Mouse (Mus musculus) intestine, embryonic 14.5 days (tissue): Measurements from ENCODE around the gene Nrp1. TPM values are rescaled to one million over a fixed set of nuclear protein-coding genes. Genes with fewer than 3 reads are reported as not detected.

ENCODE experiments used
- ATAC-seq: fragments of 200-750 bp; cut with Nextera tagmentation; replicated peaks from 2 replicates; pipeline ENCODE4 v1.8.0; 2017; ENCODE audit warnings: low read depth, moderate number of reproducible peaks, moderate TSS enrichment, moderate library complexity; ENCODE audit not compliant: low FRiP score, low TSS enrichment
- DNase-seq: peaks from one replicate; pipeline ENCODE4 v3.0.0-alpha.2; 2018; ENCODE audit warnings: low spot score
- H3K27ac ChIP-seq: fragments of 300-500 bp; sonication (generic); 2 replicates; pipeline ENCODE4 v1.5.1; 2014; ENCODE audit warnings: low read depth, mild to moderate bottlenecking, control low read depth
- H3K27me3 ChIP-seq: fragments of 300-500 bp; sonication (generic); replicated peaks from 2 replicates; pipeline ENCODE4 v1.6.1; 2014; ENCODE audit warnings: low read length, control low read depth; ENCODE audit not compliant: control insufficient read depth, insufficient read depth
- H3K36me3 ChIP-seq: fragments of 300-500 bp; sonication (generic); 2 replicates; pipeline ENCODE4 v1.6.1; 2014; ENCODE audit warnings: low read length, control low read depth; ENCODE audit not compliant: control insufficient read depth, insufficient read depth
- H3K4me1 ChIP-seq: fragments of 300-500 bp; sonication (generic); replicated peaks from 2 replicates; pipeline ENCODE4 v1.6.1; 2014; ENCODE audit warnings: low read length, control low read depth, mixed read lengths; ENCODE audit not compliant: control insufficient read depth, insufficient read depth
- H3K4me2 ChIP-seq: fragments of 300-500 bp; sonication (generic); 2 replicates; pipeline ENCODE4 v1.6.1; 2014; ENCODE audit warnings: low read length
- H3K4me3 ChIP-seq: fragments of 300-500 bp; sonication (generic); 2 replicates; pipeline ENCODE4 v1.5.1; 2014; ENCODE audit warnings: low read depth, low read length, control low read depth, mixed read lengths
- H3K9ac ChIP-seq: fragments of 300-500 bp; sonication (generic); 2 replicates; pipeline ENCODE4 v1.6.1; 2014; ENCODE audit warnings: mild to moderate bottlenecking, low read length
- H3K9me3 ChIP-seq: fragments of 300-500 bp; sonication (generic); 2 replicates; pipeline ENCODE4 v1.6.1; 2016; ENCODE audit warnings: low read length, control low read depth; ENCODE audit not compliant: control insufficient read depth
- WGBS: fragments of 180-500 bp; shearing (Covaris S2); extraction: QIAGEN DNeasy Blood & Tissue Kit; methylation state at CpG from one replicate; pipeline ENCODE4 v1.1.7; 2014; 5-methylcytosine and 5-hydroxymethylcytosine counted together
- polyA plus RNA-seq: library from polyadenylated mRNA; unstranded; fragments of >200 nt; fragmentation: Nextera tagmentation; extraction: Ambion mirVana; gene quantifications from 2 replicates; pipeline ENCODE4 v1.2.1, GENCODE M21; 2014

The Nrp1 gene
- polyA plus RNA-seq, 1 experiment from 2014 or later, result 66.0 TPM

DNA sequence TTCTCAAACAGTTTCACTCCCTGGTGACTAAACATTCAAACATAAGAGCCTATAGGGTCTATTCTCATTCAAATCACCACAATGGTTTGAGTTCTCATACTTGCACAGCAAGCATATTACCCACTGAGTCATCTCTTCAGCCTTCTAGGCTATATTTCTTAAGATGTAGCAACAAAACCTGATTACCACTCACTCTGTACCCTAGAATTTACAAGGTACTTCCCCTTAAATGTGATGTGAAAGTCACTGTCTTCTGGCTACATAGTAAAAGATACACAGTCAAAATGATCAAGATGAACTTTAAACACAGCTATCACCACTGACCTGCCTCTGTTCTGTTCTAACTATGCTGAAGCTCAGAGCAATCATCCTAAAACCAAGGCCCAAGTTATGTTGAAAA is 7.2 kb upstream of the Nrp1 start:
- no peak overlapping the region for H3K27ac ChIP-seq
- no peaks in the 10 kb centered on the region for H3K36me3 ChIP-seq
- H3K4me3 ChIP-seq, result no peak overlapping the region

GRCm38 (mm10) chr8:128352821-128353220 is 5.6 kb upstream of the Nrp1 start:
- 86% methylated on average over 2 of the region's 2 CpGs for WGBS
- no peak for DNase-seq
- Histone ChIP-seq H3K27ac (no peak overlapping the region), H3K4me3 (no peak overlapping the region), H3K4me1 (peaks cover 8% of the 10 kb centered on the region), H3K36me3 (no peaks in the 10 kb centered on the region), H3K9ac (no peak overlapping the region), H3K27me3 (no peaks in the 10 kb centered on the region), H3K4me2 (no peak overlapping the region), H3K9me3 (no peaks in the 10 kb centered on the region)
- no peak for ATAC-seq

More for the DNA sequence above, 7.2 kb upstream of the Nrp1 start:
- no peak overlapping the region for H3K9ac ChIP-seq
- H3K9me3 ChIP-seq, result no peaks in the 10 kb centered on the region
- ATAC-seq, result no peak
- H3K4me1 ChIP-seq, result 0 out of 2 replicates have a peak, but pooled peaks cover 2% of the 10 kb centered on the region
- no peaks in the 10 kb centered on the region for H3K27me3 ChIP-seq
- H3K4me2 ChIP-seq, result no peak overlapping the region
- DNase-seq, result no peak

- no peaks in the 10 kb centered on the region for H3K9me3 ChIP-seq
- H3K4me1 ChIP-seq, result peaks cover 8% of the 10 kb centered on the region
- no peak overlapping the region for H3K4me3 ChIP-seq
- 32% methylated on average over 1 of the region's 1 CpGs for WGBS
- no peak for ATAC-seq
- H3K36me3 ChIP-seq, result no peaks in the 10 kb centered on the region
- no peak overlapping the region for H3K4me2 ChIP-seq
- no peak for DNase-seq
- H3K9ac ChIP-seq, result no peak overlapping the region
- no peaks in the 10 kb centered on the region for H3K27me3 ChIP-seq
- no peak overlapping the region for H3K27ac ChIP-seq
Observed at GRCm38 (mm10) chr8:128353999-128354398, 4.4 kb upstream of the Nrp1 start.

GRCm38 (mm10) chr8:128355091-128355490 is 3.3 kb upstream of the Nrp1 start:
- WGBS, result 93% methylated on average over 1 of the region's 1 CpGs
- H3K9ac ChIP-seq, result no peak overlapping the region
- no peak overlapping the region for H3K4me2 ChIP-seq
- no peaks in the 10 kb centered on the region for H3K36me3 ChIP-seq
- H3K27ac ChIP-seq, result no peak overlapping the region
- H3K9me3 ChIP-seq, result no peaks in the 10 kb centered on the region
- no peak for ATAC-seq
- DNase-seq, result no peak
- H3K27me3 ChIP-seq, result no peaks in the 10 kb centered on the region
- H3K4me3 ChIP-seq, result no peak overlapping the region
- H3K4me1 ChIP-seq, result peaks cover 8% of the 10 kb centered on the region

- peak overlapping the region; percentile 92 for H3K4me2 ChIP-seq
- H3K4me3 ChIP-seq, result no peak overlapping the region
- no peaks in the 10 kb centered on the region for H3K36me3 ChIP-seq
- H3K27me3 ChIP-seq, result no peaks in the 10 kb centered on the region
- peak overlapping the region; percentile 43; the same call in 1 of the 2 replicates for H3K9ac ChIP-seq
- DNase-seq (no peak), ATAC-seq (no peak)
- H3K9me3 ChIP-seq, result no peaks in the 10 kb centered on the region
- peaks cover 8% of the 10 kb centered on the region for H3K4me1 ChIP-seq
- no peak overlapping the region for H3K27ac ChIP-seq
- WGBS, result 61% methylated on average over 5 of the region's 5 CpGs
Observed at GRCm38 (mm10) chr8:128356170-128356569, 2.2 kb upstream of the Nrp1 start.

- Histone ChIP-seq H3K4me3 (peak overlapping the region; percentile 79), H3K4me2 (peak overlapping the region; percentile 92), H3K9ac (peak overlapping the region; percentile 43), H3K4me1 (peaks cover 8% of the 10 kb centered on the region), H3K9me3 (no peaks in the 10 kb centered on the region), H3K36me3 (no peaks in the 10 kb centered on the region), H3K27me3 (no peaks in the 10 kb centered on the region), H3K27ac (peak overlapping the region; percentile 95)
- peak; percentile 67 for ATAC-seq
- WGBS, result 4% methylated on average over 45 of the region's 49 CpGs
- DNase-seq, result peak; percentile 84
Observed at GRCm38 (mm10) chr8:128356796-128357539, 1.4 kb upstream of the Nrp1 start.

- H3K9me3 ChIP-seq, result no peaks in the 10 kb centered on the region
- peak overlapping the region; percentile 90 for H3K9ac ChIP-seq
- peak; percentile 82 for DNase-seq
- H3K4me2 ChIP-seq, result peak overlapping the region; percentile 92
- WGBS, result 1% methylated on average over 29 of the region's 29 CpGs
- no peaks in the 10 kb centered on the region for H3K27me3 ChIP-seq
- peak overlapping the region; percentile 79 for H3K4me3 ChIP-seq
- ATAC-seq, result peak; percentile 41
- H3K4me1 ChIP-seq, result peaks cover 8% of the 10 kb centered on the region
- H3K27ac ChIP-seq, result peak overlapping the region; percentile 95
- H3K36me3 ChIP-seq, result no peaks in the 10 kb centered on the region
Observed at GRCm38 (mm10) chr8:128357540-128358405, 631 bp upstream of the Nrp1 start.

DNA sequence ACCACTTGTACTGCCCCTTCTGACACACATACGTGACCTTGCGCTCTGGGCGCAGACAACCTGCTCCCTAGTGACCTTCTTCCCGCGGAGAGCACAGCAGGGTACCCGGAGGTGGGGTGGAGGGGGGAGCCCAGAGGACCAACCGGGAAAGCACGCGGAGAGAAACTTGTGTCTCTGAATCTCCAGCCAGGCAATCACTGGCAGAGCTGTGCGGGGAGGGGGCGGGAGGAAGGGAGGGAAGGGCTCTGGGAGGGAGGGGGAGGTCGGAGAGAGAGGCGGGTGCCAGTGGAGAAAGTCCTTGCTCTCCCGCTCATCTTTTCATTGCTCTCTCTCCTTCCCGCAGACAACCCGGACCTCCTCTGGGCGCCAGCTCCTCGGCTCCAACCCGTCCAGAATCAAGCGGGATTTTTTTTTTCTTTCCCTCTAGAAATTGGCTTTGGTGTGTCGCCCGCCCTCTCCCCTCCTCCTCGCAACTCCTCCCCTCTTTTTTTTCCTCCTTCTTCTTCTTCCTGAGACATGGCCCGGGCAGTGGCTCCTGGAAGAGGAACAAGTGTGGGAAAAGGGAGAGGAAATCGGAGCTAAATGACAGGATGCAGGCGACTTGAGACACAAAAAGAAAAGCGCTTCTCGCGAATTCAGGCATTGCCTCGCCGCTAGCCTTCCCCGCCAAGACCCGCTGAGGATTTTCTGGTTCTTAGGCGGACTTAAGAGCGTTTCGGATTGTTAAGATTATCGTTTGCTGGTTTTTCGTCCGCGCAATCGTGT is 534 bp downstream of the Nrp1 start:
- ATAC-seq (peak; percentile 28), DNase-seq (peak; percentile 86)
- peak overlapping the region; percentile 79 for H3K4me3 ChIP-seq
- peak overlapping the region; percentile 95 for H3K27ac ChIP-seq
- WGBS, result under 1% methylated on average over 40 of the region's 41 CpGs
- peak overlapping the region; percentile 92 for H3K4me2 ChIP-seq
- no peaks in the 10 kb centered on the region for H3K27me3 ChIP-seq
- H3K9ac ChIP-seq, result peak overlapping the region; percentile 90
- H3K36me3 ChIP-seq, result no peaks in the 10 kb centered on the region
- H3K4me1 ChIP-seq, result peaks cover 8% of the 10 kb centered on the region
- no peaks in the 10 kb centered on the region for H3K9me3 ChIP-seq
